Mouse (Mus musculus) hindlimb bud, embryonic 11.5 days (tissue): Measurements from ENCODE around the gene Mical3.
"Not testable (repeated sequence)": the region's sequence is repeated elsewhere in the genome, so short reads cannot be mapped to it uniquely, and the experiment has no call there.

ENCODE experiments used
- DNase-seq: peaks from one replicate; pipeline ENCODE4 v3.0.0-alpha.2; 2012; ENCODE audit warnings: low read depth, low spot score; ENCODE audit errors: extremely low spot score

The Mical3 gene

GRCm38 (mm10) chr6:120911213-120912007 is 219.4 kb downstream of the Mical3 start:
- DNase-seq, result no peak

- DNase-seq, result no peak
These were observed 221.3 kb downstream of the Mical3 start for GRCm38 (mm10) chr6:120909501-120909900.

- not testable (repeated sequence) for DNase-seq
These were observed 222.8 kb downstream of the Mical3 start for GRCm38 (mm10) chr6:120907876-120908597.

- no peak for DNase-seq
These were observed 224.3 kb downstream of the Mical3 start for GRCm38 (mm10) chr6:120906521-120906920.

- no peak for DNase-seq
These were observed 225.7 kb downstream of the Mical3 start for GRCm38 (mm10) chr6:120905111-120905510.

GRCm38 (mm10) chr6:120903961-120904360 is 226.8 kb downstream of the Mical3 start:
- DNase-seq, result no peak

- DNase-seq, result no peak
These were observed 227.3 kb downstream of the Mical3 start for GRCm38 (mm10) chr6:120903450-120903912.

DNA sequence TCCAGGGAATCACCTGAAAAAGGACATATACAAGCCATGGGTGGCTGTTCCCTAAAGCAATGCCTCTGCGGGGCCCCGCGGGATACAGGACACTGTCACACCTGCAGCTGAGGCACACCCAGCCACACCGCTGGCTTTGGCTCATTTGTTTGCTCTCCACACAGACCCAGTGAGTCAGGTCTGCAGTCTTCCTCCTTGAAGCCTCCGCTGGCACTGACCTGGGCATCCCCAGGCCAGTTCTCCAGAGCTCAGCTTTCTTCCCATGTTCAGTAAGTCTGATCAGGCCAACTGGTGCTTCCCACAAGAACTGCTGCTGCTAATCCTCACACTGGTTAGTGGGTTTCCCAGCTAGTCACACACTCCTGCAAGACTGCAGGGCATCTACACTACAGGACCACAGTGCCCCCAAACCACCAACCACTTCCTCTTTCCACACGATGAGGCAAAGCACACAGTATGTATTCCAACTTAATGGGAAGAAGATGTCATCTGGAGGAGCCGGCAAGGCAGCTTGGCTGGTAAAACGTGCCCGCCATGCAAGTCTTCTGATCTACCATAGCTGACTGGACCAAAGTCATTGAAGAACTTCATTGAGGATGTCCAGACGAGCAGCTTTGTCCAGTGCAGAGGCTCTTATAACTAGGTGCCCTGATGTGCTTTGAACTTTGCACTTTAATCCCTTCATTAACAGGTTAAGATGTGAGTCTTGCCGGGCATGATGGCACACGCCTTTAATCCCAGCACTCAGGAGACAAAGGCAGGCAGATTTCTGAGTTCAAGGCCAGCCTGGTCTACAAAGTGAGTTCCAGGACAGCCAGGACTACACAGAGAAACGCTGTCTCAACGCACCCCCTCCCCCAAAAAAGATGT is 228.8 kb downstream of the Mical3 start:
- DNase-seq, result no peak

- peak; percentile 33 for DNase-seq
These were observed 232.5 kb downstream of the Mical3 start for GRCm38 (mm10) chr6:120898188-120898833.

DNA sequence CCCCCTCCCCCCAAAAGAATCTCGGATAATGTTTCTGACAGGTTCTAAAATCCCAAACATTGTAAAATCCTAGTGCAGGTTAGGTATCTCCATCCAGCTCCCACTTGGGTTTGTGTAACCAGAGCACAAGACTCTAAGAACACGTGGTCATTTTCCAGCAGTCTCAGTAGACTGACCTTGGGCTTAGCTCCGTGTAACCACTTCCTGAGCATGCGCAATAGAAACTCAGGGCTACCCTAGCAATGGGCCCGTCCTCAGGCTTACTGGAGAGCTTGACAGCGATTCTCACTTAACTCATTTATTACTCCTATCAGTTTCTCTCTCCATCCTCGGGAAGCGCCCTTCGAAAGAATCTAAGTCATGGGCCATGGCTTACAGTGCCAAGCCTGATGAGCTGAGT is 236.3 kb downstream of the Mical3 start:
- no peak for DNase-seq

- no peak for DNase-seq
These were observed 236.7 kb downstream of the Mical3 start for GRCm38 (mm10) chr6:120894089-120894488.

DNA sequence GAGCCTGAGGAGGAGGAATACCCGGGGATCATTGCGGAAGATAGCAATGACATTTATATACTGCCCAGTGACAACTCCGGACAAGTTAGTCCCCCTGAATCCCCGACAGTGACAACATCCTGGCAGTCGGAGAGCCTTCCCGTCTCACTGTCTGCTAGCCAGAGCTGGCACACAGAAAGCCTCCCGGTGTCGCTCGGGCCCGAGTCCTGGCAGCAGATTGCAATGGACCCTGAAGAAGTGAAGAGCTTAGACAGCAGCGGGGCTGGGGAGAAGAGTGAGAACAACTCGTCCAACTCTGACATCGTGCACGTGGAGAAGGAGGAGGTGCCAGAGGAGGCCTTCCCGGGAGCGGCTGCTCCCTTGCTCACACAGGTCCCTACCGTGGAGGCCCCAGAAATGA is 244.1 kb downstream of the Mical3 start:
- no peak for DNase-seq

GRCm38 (mm10) chr6:120884436-120884835 is 246.4 kb downstream of the Mical3 start:
- no peak for DNase-seq
